Mouse (Mus musculus) brain, embryonic 14.5 days (tissue): ENCODE data around the gene Grhl3. TPM values are rescaled to one million over a fixed set of nuclear protein-coding genes. Genes with fewer than 3 reads are reported as not detected.

Experiments
- DNase-seq: peaks from one replicate; pipeline ENCODE4 v3.0.0-alpha.2; 2011; ENCODE audit warnings: low read depth
- CTCF ChIP-seq: fragments of 200-500 bp; IDR thresholded peaks from 2 replicates; pipeline ENCODE4 v1.5.1; 2012; ENCODE audit warnings: inconsistent platforms, mild to moderate bottlenecking, moderate library complexity, borderline replicate concordance; ENCODE audit not compliant: insufficient read depth, insufficient read length; ENCODE audit errors: extremely low read depth
- POLR2A ChIP-seq: fragments of 200-500 bp; IDR thresholded peaks from 2 replicates; pipeline ENCODE4 v1.6.1; 2012; ENCODE audit warnings: mild to moderate bottlenecking, inconsistent platforms, borderline replicate concordance; ENCODE audit not compliant: poor library complexity, insufficient read depth, insufficient read length, severe bottlenecking; ENCODE audit errors: extremely low read depth
- polyA plus RNA-seq: library from polyadenylated mRNA; depleted of rRNA; stranded (reverse); fragments of >200 nt; gene quantifications from 2 replicates; pipeline ENCODE4 v1.2.3, GENCODE M21; 2012

The Grhl3 gene
- polyA plus RNA-seq, 1 experiment = 1.6 TPM

GRCm38 (mm10) chr4:135546008-135546407, 27.4 kb downstream of the Grhl3 start:
- TF ChIP-seq CTCF = no peak
- DNase-seq = no peak

- TF ChIP-seq POLR2A (no peak), CTCF (no peak)
- no peak for DNase-seq
Observed at GRCm38 (mm10) chr4:135545080-135545511, 28.3 kb downstream of the Grhl3 start.

GRCm38 (mm10) chr4:135544284-135544683, 29.1 kb downstream of the Grhl3 start:
- TF ChIP-seq CTCF (no peak), POLR2A (no peak)
- no peak for DNase-seq

- no peak for TF ChIP-seq CTCF
- TF ChIP-seq POLR2A = no peak
- peak; percentile 76 for DNase-seq
Observed at GRCm38 (mm10) chr4:135540057-135540456, 33.4 kb downstream of the Grhl3 start.

GRCm38 (mm10) chr4:135539056-135539455, 34.4 kb downstream of the Grhl3 start:
- no peak for DNase-seq
- TF ChIP-seq CTCF (no peak), POLR2A (no peak)

GRCm38 (mm10) chr4:135535021-135535420, 38.4 kb downstream of the Grhl3 start:
- no peak for DNase-seq
- TF ChIP-seq CTCF (no peak), POLR2A (no peak)

- no peak for TF ChIP-seq CTCF
- no peak for TF ChIP-seq POLR2A
- DNase-seq = no peak
Observed at GRCm38 (mm10) chr4:135533001-135533400, 40.4 kb downstream of the Grhl3 start.

GRCm38 (mm10) chr4:135531771-135532613, 41.4 kb downstream of the Grhl3 start:
- no peak for DNase-seq
- TF ChIP-seq CTCF = no peak
- TF ChIP-seq POLR2A = no peak

- no peak for TF ChIP-seq POLR2A
- no peak for TF ChIP-seq CTCF
- peak; percentile 43 for DNase-seq
Observed at GRCm38 (mm10) chr4:135531236-135531635, 42.2 kb downstream of the Grhl3 start.

GRCm38 (mm10) chr4:135530270-135530669, 43.2 kb downstream of the Grhl3 start:
- no peak for DNase-seq
- TF ChIP-seq CTCF (peak; percentile 9; the same call in 1 of the 2 replicates), POLR2A (no peak)

- DNase-seq = peak; percentile 88
- no peak for TF ChIP-seq CTCF
- TF ChIP-seq POLR2A = no peak
Observed at GRCm38 (mm10) chr4:135526039-135526710, 47.3 kb downstream of the Grhl3 start.

- no peak for DNase-seq
- TF ChIP-seq CTCF = no peak
- no peak for TF ChIP-seq POLR2A
Observed at GRCm38 (mm10) chr4:135525057-135525456, 48.4 kb downstream of the Grhl3 start.

- TF ChIP-seq POLR2A = no peak
- TF ChIP-seq CTCF = no peak
- peak; percentile 84 for DNase-seq
Observed at GRCm38 (mm10) chr4:135523939-135524338, 49.5 kb downstream of the Grhl3 start.
